Mouse (Mus musculus): ENCODE measurements around the gene Mark3. TPM values are rescaled to one million over a fixed set of nuclear protein-coding genes. Genes with fewer than 3 reads are reported as not detected.

Gene Mark3
- total and polyA plus RNA-seq, 3 experiments: 34.3 to 51.2 (median 40.2) TPM

GRCm38 (mm10) chr12:111689426-111689825 lies 115.1 kb downstream of the Mark3 start:
- Histone ChIP-seq H3K79me2 (replicated peaks; ENCODE audit: control insufficient read depth, extremely low read depth, insufficient read depth, poor library complexity, severe bottlenecking) (no peaks in the 10 kb centered on the region), H3K27ac (ENCODE audit: insufficient read depth, low read depth) (no peak overlapping the region), H3K9me3 (replicated peaks; ENCODE audit: low read length) (no peaks in the 10 kb centered on the region), H3K9ac (ENCODE audit: insufficient read depth, low read depth) (no peak overlapping the region), H3K36me3 (replicated peaks in 1 of 2; ENCODE audit: control insufficient read depth in 1 of 2, insufficient read depth in 1 of 2, low read length in 1 of 2) (peaks cover 0 to 16% of the 10 kb centered on the region in 2 experiments), H3K4me3 (replicated peaks in 1 of 3; ENCODE audit: low read depth in 2 of 3, low read length in 2 of 3, poor library complexity in 1 of 3) (no peak overlapping the region), H3K4me1 (ENCODE audit: control insufficient read depth in 1 of 2, insufficient read depth in 2 of 2) (peaks cover 8 to 23% of the 10 kb centered on the region in 2 experiments), H3K4me2 (ENCODE audit: insufficient read depth, low read depth, poor library complexity, severe bottlenecking) (no peak overlapping the region), H3K27me3 (replicated peaks) (no peaks in the 10 kb centered on the region)
- DNase-seq (ENCODE audit: extremely low read depth): no peak
- in situ Hi-C loops (cut with MboI; ENCODE audit: low pct_ligation_motif_present, low pct_unique_long_range_greater_than_20kb, low sequenced_read_pairs) (no loop called here), dilution Hi-C loops (cut with MboI; ENCODE audit: extremely low pct_ligation_motif_present, extremely low pct_unique_long_range_greater_than_20kb, low sequenced_read_pairs) (no loop called here)
- TF ChIP-seq ZKSCAN1 (IDR thresholded peaks at IDR 0.05; ENCODE audit: borderline replicate concordance, low read depth, low read length): no peak
- TF ChIP-seq MAX (IDR thresholded peaks at IDR 0.05; ENCODE audit: low read length): no peak
- no peak for TF ChIP-seq MYC (IDR thresholded peaks at IDR 0.05; ENCODE audit: low read depth, low read length)
- TF ChIP-seq E2F4 (IDR thresholded peaks at IDR 0.05; ENCODE audit: insufficient replicate concordance, low read depth, low read length): no peak
- no peak for TF ChIP-seq CHD2 (IDR thresholded peaks at IDR 0.05; ENCODE audit: low read length)
- TF ChIP-seq JUND (conservative IDR thresholded peaks at IDR 0.05; ENCODE audit: low read depth, low read length): no peak

GRCm38 (mm10) chr12:111691346-111691872 lies 117.1 kb downstream of the Mark3 start:
- no peak overlapping the region for H3K27ac ChIP-seq (ENCODE audit: insufficient read depth, low read depth)
- in situ Hi-C loops (cut with MboI; ENCODE audit: low pct_ligation_motif_present, low pct_unique_long_range_greater_than_20kb, low sequenced_read_pairs): no loop called here
- no peaks in the 10 kb centered on the region for H3K9me3 ChIP-seq (replicated peaks; ENCODE audit: low read length)
- DNase-seq (ENCODE audit: extremely low read depth): no peak
- no peak overlapping the region for H3K4me2 ChIP-seq (ENCODE audit: insufficient read depth, low read depth, poor library complexity, severe bottlenecking)
- H3K4me1 ChIP-seq (ENCODE audit: control insufficient read depth in 1 of 2, insufficient read depth in 2 of 2): peaks cover 16 to 42% of the 10 kb centered on the region in 2 experiments
- TF ChIP-seq NRF1 (IDR thresholded peaks at IDR 0.05; ENCODE audit: low read depth, low read length) (no peak), ZMIZ1 (IDR thresholded peaks at IDR 0.05; ENCODE audit: low read depth, low read length) (no peak)
- no peaks in the 10 kb centered on the region for H3K79me2 ChIP-seq (replicated peaks; ENCODE audit: control insufficient read depth, extremely low read depth, insufficient read depth, poor library complexity, severe bottlenecking)
- no peak overlapping the region for H3K4me3 ChIP-seq (replicated peaks in 1 of 3; ENCODE audit: low read depth in 2 of 3, low read length in 2 of 3, poor library complexity in 1 of 3)
- H3K9ac ChIP-seq (ENCODE audit: insufficient read depth, low read depth): no peak overlapping the region
- no peaks in the 10 kb centered on the region for H3K27me3 ChIP-seq (replicated peaks)
- peaks cover 0 to 6% of the 10 kb centered on the region in 2 experiments for H3K36me3 ChIP-seq (replicated peaks in 1 of 2; ENCODE audit: control insufficient read depth in 1 of 2, insufficient read depth in 1 of 2, low read length in 1 of 2)
- dilution Hi-C loops (cut with MboI; ENCODE audit: extremely low pct_ligation_motif_present, extremely low pct_unique_long_range_greater_than_20kb, low sequenced_read_pairs): no loop called here

- no peaks in the 10 kb centered on the region for H3K79me2 ChIP-seq (replicated peaks; ENCODE audit: control insufficient read depth, extremely low read depth, insufficient read depth, poor library complexity, severe bottlenecking)
- H3K9me3 ChIP-seq (replicated peaks; ENCODE audit: low read length): no peaks in the 10 kb centered on the region
- no peak overlapping the region for H3K4me2 ChIP-seq (ENCODE audit: insufficient read depth, low read depth, poor library complexity, severe bottlenecking)
- H3K36me3 ChIP-seq (replicated peaks in 1 of 2; ENCODE audit: control insufficient read depth in 1 of 2, insufficient read depth in 1 of 2, low read length in 1 of 2): no peaks in the 10 kb centered on the region
- no peak overlapping the region for H3K9ac ChIP-seq (ENCODE audit: insufficient read depth, low read depth)
- in situ Hi-C loops (cut with MboI; ENCODE audit: low pct_ligation_motif_present, low pct_unique_long_range_greater_than_20kb, low sequenced_read_pairs) (no loop called here), dilution Hi-C loops (cut with MboI; ENCODE audit: extremely low pct_ligation_motif_present, extremely low pct_unique_long_range_greater_than_20kb, low sequenced_read_pairs) (no loop called here)
- H3K4me1 ChIP-seq (ENCODE audit: control insufficient read depth in 1 of 2, insufficient read depth in 2 of 2): peaks cover 16 to 45% of the 10 kb centered on the region in 2 experiments
- H3K27ac ChIP-seq (ENCODE audit: insufficient read depth, low read depth): no peak overlapping the region
- H3K4me3 ChIP-seq (replicated peaks in 1 of 3; ENCODE audit: low read depth in 2 of 3, low read length in 2 of 3, poor library complexity in 1 of 3): no peak overlapping the region
- H3K27me3 ChIP-seq (replicated peaks): no peaks in the 10 kb centered on the region
- DNase-seq (ENCODE audit: extremely low read depth): no peak
- no peak for TF ChIP-seq SIN3A (IDR thresholded peaks at IDR 0.05; ENCODE audit: low read length)
- no peak for TF ChIP-seq ELF1 (IDR thresholded peaks at IDR 0.05; ENCODE audit: low read depth, low read length)
- no peak for TF ChIP-seq BHLHE40 (IDR thresholded peaks at IDR 0.05; ENCODE audit: low read depth, low read length)
- no peak for TF ChIP-seq HCFC1 (IDR thresholded peaks at IDR 0.05; ENCODE audit: low read depth, low read length)
- TF ChIP-seq MAZ (IDR thresholded peaks at IDR 0.05; ENCODE audit: low read depth, low read length): no peak
- no peak for TF ChIP-seq USF2 (conservative IDR thresholded peaks at IDR 0.05; ENCODE audit: low read depth, low read length)
- TF ChIP-seq MXI1 (IDR thresholded peaks at IDR 0.05; ENCODE audit: low read depth, low read length): no peak
- no peak for TF ChIP-seq ZKSCAN1 (IDR thresholded peaks at IDR 0.05; ENCODE audit: borderline replicate concordance, low read depth, low read length)
- TF ChIP-seq NRF1 (IDR thresholded peaks at IDR 0.05; ENCODE audit: low read depth, low read length): no peak
- no peak for TF ChIP-seq TCF12 (IDR thresholded peaks at IDR 0.05; ENCODE audit: low read depth, low read length)
- TF ChIP-seq CHD1 (IDR thresholded peaks at IDR 0.05; ENCODE audit: low read depth, low read length): no peak
- no peak for TF ChIP-seq CHD2 (IDR thresholded peaks at IDR 0.05; ENCODE audit: low read length)
- TF ChIP-seq POLR2A (IDR thresholded peaks at IDR 0.05; ENCODE audit: low read depth, low read length): no peak
- TF ChIP-seq MAFK (IDR thresholded peaks at IDR 0.05; ENCODE audit: insufficient replicate concordance, low read length): no peak
- TF ChIP-seq JUN (IDR thresholded peaks at IDR 0.05; ENCODE audit: insufficient read depth, low read depth, low read length): no peak
- TF ChIP-seq UBTF (IDR thresholded peaks at IDR 0.05; ENCODE audit: low read depth, low read length): no peak
- no peak for TF ChIP-seq NELFE (IDR thresholded peaks at IDR 0.05; ENCODE audit: low read depth, low read length)
- TF ChIP-seq POLR2AphosphoS2 (IDR thresholded peaks at IDR 0.05; ENCODE audit: low read depth, low read length): no peak
These were observed 118.6 kb downstream of the Mark3 start for GRCm38 (mm10) chr12:111692899-111693298.
